Mouse (Mus musculus): ENCODE measurements around the gene Gm12184. TPM values are rescaled to one million over a fixed set of nuclear protein-coding genes. Genes with fewer than 3 reads are reported as not detected.
"Not testable (repeated sequence)": the region's sequence is repeated elsewhere in the genome, so short reads cannot be mapped to it uniquely, and the experiment has no call there.

The Gm12184 gene
- total RNA-seq, 2 experiments from 2014 or later: 5.3 to 5.4 TPM

- no peak for DNase-seq (ENCODE audit: low spot score in 2 of 2)
Measured at GRCm38 (mm10) chr11:48850240-48850639, 23.8 kb upstream of the Gm12184 start.

DNA sequence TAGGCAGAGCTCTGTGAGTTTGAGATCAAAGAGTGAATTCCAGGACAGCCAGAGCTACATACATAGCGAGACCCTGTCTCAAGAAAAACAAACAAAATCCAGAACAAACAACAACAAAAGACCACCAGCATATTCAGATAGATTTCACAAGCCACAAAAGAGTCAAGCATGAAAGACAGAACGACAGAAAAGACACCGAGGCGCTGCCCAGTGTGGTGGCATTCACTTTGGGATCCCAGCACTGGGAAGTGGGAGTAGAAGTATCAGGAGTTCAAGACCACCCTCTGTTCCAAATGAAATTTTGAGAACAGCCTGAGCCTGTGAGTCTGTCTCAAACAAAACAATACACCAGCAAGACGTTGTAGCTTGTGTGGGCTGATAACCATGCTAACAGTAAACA, 20.4 kb upstream of the Gm12184 start:
- no peak for DNase-seq (ENCODE audit: low spot score in 2 of 2)

GRCm38 (mm10) chr11:48846362-48846761, 19.9 kb upstream of the Gm12184 start:
- DNase-seq (ENCODE audit: low spot score in 2 of 2): not testable (repeated sequence)

GRCm38 (mm10) chr11:48845244-48845815, 18.9 kb upstream of the Gm12184 start:
- no peak for DNase-seq (ENCODE audit: low spot score in 2 of 2)

DNA sequence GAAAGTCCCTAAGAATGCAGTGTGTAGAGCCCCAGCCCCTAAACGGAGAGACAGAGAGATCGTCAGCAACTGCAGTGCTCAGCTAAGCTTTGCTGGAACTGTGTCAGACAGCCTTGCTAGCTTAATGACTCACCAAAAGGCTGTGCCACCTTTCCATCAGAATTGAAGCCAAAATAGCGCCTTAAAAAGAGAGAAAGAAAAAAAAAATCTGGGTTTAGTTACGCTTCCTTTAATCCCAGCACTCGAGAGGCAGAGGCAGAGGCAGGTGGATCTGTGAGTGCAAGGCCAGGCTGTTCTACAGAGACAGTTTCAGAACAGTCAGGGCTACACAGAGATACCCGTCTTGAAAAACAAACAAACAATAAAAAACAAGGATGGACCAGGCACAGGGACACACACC, 17.9 kb upstream of the Gm12184 start:
- DNase-seq (ENCODE audit: low spot score in 2 of 2): no peak

- no peak for DNase-seq (ENCODE audit: low spot score in 2 of 2)
Measured at GRCm38 (mm10) chr11:48843202-48843601, 16.7 kb upstream of the Gm12184 start.

DNA sequence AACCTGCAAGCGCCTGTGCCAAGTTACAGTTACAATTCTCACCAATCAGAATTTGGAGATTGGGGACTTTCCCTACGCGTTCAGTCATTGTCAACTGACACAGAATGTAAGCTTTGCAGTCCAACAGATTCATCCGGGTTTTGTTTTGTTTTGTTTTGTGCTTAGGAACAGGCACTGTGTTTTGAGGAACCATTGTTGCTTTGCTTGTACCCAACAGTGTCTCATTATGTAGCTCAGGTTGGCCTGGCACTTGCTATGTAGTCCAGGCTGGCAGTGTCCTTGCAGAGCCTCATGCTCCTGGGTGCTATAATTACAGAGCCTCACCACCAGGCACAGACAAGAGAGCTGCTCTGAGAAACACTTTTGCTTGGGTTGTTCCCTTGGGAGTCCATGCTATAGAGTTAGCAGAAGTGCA, 15.9 kb upstream of the Gm12184 start:
- DNase-seq (ENCODE audit: low spot score in 2 of 2): no peak

GRCm38 (mm10) chr11:48841213-48841612, 14.8 kb upstream of the Gm12184 start:
- no peak for DNase-seq (ENCODE audit: low spot score in 2 of 2)

- no peak for DNase-seq (ENCODE audit: low spot score in 2 of 2)
Measured at GRCm38 (mm10) chr11:48840805-48841204, 14.3 kb upstream of the Gm12184 start.

DNA sequence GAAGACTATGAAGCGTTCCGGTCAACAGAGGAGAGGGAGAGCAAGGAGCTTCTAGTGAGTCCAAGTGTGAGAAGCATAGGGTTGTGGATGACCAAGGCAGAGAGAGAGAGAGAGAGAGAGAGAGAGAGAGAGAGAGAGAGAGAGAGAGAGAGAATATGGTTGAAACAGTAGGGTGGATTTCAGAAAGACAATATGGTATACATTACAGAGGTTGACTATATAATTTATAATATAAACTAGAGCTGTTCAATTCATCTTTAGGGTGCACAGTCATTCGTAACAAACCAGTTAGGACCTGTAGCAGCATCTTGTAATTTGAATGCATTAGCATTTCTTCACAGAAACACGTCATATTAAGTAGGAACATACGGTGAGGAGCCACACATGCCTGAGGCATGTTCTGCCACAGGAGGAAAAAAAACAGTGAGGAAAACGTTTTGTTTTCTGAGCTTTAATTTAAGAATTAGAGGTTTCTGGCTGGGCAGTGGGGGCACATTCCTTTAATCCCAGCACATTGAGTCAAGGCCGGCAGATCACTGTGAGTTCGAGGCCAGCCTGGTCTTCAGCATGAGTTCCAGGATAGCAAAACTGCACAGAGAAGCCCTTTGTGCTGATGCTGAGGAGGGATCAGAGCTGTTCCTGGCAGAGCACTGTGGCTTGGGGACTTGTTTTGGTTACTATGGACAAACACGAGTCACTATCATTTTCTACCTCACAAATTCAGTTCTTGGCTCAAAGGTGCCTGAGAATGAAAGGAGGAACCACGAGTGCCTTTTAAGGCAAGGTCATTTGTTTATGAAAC, 12.6 kb upstream of the Gm12184 start:
- DNase-seq (ENCODE audit: low spot score in 2 of 2): no peak

- DNase-seq (ENCODE audit: low spot score in 2 of 2): no peak
Measured at GRCm38 (mm10) chr11:48838181-48838797, 11.8 kb upstream of the Gm12184 start.

GRCm38 (mm10) chr11:48837310-48838180, 11.1 kb upstream of the Gm12184 start:
- peak in 1 of 2 experiments; percentile 22 for DNase-seq (ENCODE audit: low spot score in 2 of 2)

DNA sequence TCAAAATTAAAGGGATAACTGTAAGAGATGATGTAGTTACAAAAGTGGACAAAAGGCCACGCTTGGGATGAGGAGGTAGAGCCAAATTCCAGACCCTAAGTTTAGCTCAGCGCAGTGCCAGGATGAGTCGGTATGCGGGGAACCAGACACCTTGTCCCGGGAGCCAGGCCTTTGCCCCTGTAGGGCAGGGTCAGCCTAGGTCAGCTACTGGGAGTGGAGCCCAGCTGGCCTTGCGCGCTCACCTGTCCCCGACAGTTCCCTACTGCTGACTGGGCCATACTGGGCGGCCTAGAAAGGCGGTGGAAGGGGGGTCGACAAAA, 10.5 kb upstream of the Gm12184 start:
- DNase-seq (ENCODE audit: low spot score in 2 of 2): no peak

- no peak for DNase-seq (ENCODE audit: low spot score in 2 of 2)
Measured at GRCm38 (mm10) chr11:48835923-48836322, 9.5 kb upstream of the Gm12184 start.

DNA sequence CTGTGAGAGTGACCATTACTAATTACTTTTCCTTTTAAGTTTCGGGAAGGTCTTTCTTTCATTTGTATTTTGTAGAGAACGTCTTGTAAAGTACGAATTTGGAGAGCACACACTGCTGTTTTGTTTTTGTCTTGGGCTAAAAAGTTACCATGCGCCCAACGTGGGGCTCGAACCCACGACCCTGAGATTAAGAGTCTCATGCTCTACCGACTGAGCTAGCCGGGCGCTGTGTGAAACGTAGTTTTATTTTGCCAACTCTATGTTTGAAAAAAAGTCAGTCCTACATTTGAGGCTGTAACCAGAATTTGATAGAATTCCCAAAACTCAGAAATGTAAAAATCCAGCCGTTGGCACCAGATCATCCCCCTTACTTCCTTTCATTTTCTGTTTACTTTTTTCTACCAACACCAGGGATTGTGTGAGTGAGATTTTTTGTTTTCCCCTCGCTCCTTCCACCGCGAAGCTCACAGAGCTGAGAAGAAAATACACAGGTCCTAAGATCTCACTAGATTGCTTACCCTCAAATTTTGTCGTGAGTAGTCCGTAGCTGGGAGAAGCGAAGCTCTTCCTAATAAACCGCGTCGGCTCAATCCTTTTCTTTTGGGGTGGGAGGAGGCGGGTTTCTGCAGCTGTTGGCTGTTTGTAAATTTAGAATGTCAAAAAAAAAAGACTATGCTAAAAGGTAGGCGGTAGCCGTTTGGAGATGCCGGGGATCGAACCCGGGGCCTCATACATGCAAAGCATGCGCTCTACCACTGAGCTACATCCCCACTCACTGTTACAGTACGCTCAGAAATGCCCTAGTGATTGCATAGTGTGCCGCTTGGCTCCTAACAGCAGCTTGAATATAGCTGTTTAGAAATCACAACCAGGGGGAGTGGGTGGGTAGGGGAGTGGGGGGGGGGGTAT, 7.5 kb upstream of the Gm12184 start:
- peak; percentile 76 to 77 for DNase-seq (ENCODE audit: low spot score in 2 of 2)

- DNase-seq (ENCODE audit: low spot score in 2 of 2): no peak
Measured at GRCm38 (mm10) chr11:48833078-48833730, 6.7 kb upstream of the Gm12184 start.

DNA sequence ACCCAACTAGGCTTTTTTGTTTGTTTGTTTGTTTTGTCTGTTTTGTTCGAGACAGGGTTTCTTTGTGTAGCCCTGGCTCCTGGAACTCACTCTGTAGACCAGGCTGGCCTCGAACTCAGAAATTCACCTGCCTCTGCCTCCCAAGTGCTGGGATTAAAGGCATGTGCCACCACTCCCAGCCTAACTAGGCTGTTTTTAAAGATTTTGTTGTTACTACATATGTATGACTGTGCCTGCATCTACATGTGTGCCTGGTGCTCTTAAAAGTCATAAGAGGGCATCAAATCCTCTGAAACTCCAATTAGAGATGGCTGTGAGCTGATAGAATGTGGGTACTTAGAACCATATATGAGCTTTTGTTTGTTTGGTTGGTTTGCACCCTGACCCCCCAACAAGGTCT, 4.8 kb upstream of the Gm12184 start:
- no peak for DNase-seq (ENCODE audit: low spot score in 2 of 2)

- DNase-seq (ENCODE audit: low spot score in 2 of 2): no peak
Measured at GRCm38 (mm10) chr11:48830279-48830678, 3.8 kb upstream of the Gm12184 start.

GRCm38 (mm10) chr11:48827926-48828325, 1.5 kb upstream of the Gm12184 start:
- no peak for DNase-seq (ENCODE audit: low spot score in 2 of 2)

GRCm38 (mm10) chr11:48826752-48827096, 269 bp upstream of the Gm12184 start:
- no peak for DNase-seq (ENCODE audit: low spot score in 2 of 2)

Data from adrenal gland, postnatal 4 days (tissue).